ENCODE assay signal across 31 mouse cellular contexts in the genomic region with DNA sequence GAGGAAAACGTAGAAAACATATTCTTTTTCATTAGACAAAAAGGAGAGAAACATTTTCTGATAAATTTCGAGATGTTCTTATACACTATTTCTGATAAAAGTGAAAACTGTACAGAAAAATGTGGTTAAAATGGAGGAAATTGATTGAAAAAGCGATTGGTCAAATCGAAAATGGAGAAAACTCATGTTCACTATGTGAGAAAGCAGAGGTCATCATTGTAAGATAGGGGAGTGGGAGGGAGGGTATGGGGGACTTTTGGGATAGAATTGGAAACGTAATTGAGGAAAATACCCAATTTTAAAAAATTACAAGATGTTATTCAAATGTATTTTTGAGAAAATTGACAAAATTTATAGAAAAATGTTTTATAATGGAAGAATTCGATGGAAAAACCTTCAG. TPM values are rescaled to one million over a fixed set of nuclear protein-coding genes. Genes with fewer than 3 reads are reported as not detected.
DNase-seq lines count a peak whose midpoint lies in the region; ATAC-seq and TF ChIP-seq lines count a peak whose summit lies in the region.
"Not testable (repeated sequence)": the region's sequence is repeated elsewhere in the genome, so short reads cannot be mapped to it uniquely, and the experiment has no call there.
"Had no signal": no experiment of that assay in that cellular context is flagged by ENCODE, and none has a peak within 500 bp of the region (broad histone marks: within the 10 kb centered on the region; RNA-seq: fewer than 3 reads in every experiment).

No protein-coding gene starts in this region.

- in situ Hi-C loops in ES-E14 (cut with MboI; ENCODE audit: low sequenced_read_pairs in 2 of 2, unreplicated experiment in 2 of 2), result not testable (repeated sequence)

- H3K27ac ChIP-seq in ES-E14 (ENCODE audit: insufficient read depth, low read depth, low read length, poor library complexity, severe bottlenecking); hindbrain, postnatal 0 days: not testable (repeated sequence)

- H3K9ac ChIP-seq in ES-E14 (ENCODE audit: insufficient read depth, low read depth, low read length, poor library complexity, severe bottlenecking); hindbrain, postnatal 0 days (replicated peaks; ENCODE audit: low read length): not testable (repeated sequence)

- ATAC-seq in hindbrain, postnatal 0 days, result not testable (repeated sequence)

- not testable (repeated sequence) for TF ChIP-seq CTCF in hindbrain, postnatal 0 days (IDR thresholded peaks at IDR 0.05; ENCODE audit: low read depth)

- not testable (repeated sequence) for H3K4me1 ChIP-seq in ES-E14 (ENCODE audit: control insufficient read depth in 2 of 2, insufficient read depth in 2 of 2, low read length in 2 of 2, poor library complexity in 1 of 2); hindbrain, postnatal 0 days (ENCODE audit: insufficient read depth, low read length)

- WGBS in hindbrain, postnatal 0 days, result 77% methylated on average over 5 of the region's 6 CpGs

- H3K4me2 ChIP-seq in hindbrain, postnatal 0 days (ENCODE audit: low read depth, low read length), result not testable (repeated sequence)

- H3K27me3 ChIP-seq in hindbrain, postnatal 0 days (ENCODE audit: insufficient read depth, low read length), result not testable (repeated sequence)

- not testable (repeated sequence) for H3K9me3 ChIP-seq in ES-E14 (ENCODE audit: control insufficient read depth, insufficient read depth, low read depth, low read length); hindbrain, postnatal 0 days (ENCODE audit: low read length)

- not testable (repeated sequence) for H3K36me3 ChIP-seq in ES-E14 (ENCODE audit: control insufficient read depth, insufficient read depth, low read length, poor library complexity, severe bottlenecking); hindbrain, postnatal 0 days (ENCODE audit: insufficient read depth, low read length)

- peak; percentile 1 for DNase-seq in ES-E14 (ENCODE audit: low read depth, low spot score)
- peak; percentile 0 for DNase-seq in adrenal gland, postnatal 10 days
- DNase-seq in embryo, embryonic 10.5 days (ENCODE audit: low spot score), result peak; percentile 24
- DNase-seq in forelimb bud, embryonic 11.5 days (ENCODE audit: low read depth, low spot score), result peak; percentile 21
- peak; percentile 8 for DNase-seq in hindbrain, postnatal 0 days (ENCODE audit: low spot score)
- DNase-seq in mesoderm, embryonic 11.5 days (ENCODE audit: low read depth, low spot score), result peak; percentile 30
- peak; percentile 8 for DNase-seq in retina, embryonic 14.5 days (ENCODE audit: low spot score)

- H3K4me3 ChIP-seq in ES-E14 (ENCODE audit: insufficient read depth in 1 of 2, low read depth in 1 of 2, low read length in 2 of 2, poor library complexity in 1 of 2, severe bottlenecking in 1 of 2); hindbrain, postnatal 0 days (ENCODE audit: low read length): not testable (repeated sequence)

RNA-seq across cellular contexts. Expression of a gene that starts 38.0 kb away (rescaled TPM):
- total RNA-seq in ES-E14 (2012; rRNA removed), result 0.05 and 0.09 TPM in 2 replicates
- not detected for total RNA-seq in adrenal gland, postnatal 10 days (2021)
- not detected in 2 replicates for total RNA-seq in hindbrain, postnatal 0 days (2014; rRNA removed)
- polyA plus RNA-seq in hindbrain, postnatal 0 days (2015; fragmentation: Nextera tagmentation; extraction: Ambion mirVana), result not detected in 2 replicates
- total RNA-seq: adrenal gland, adult 8-10 months; CH12.LX; common myeloid progenitor, adult 5-6 weeks; gastrocnemius, postnatal 10 days; heart, postnatal 14 days; layer of hippocampus, adult 18-20 months; layer of hippocampus, postnatal 10 days; left cerebral cortex, adult 18-20 months; left cerebral cortex, postnatal 14 days; midbrain, postnatal 0 days had no signal
- polyA plus RNA-seq: embryonic facial prominence, embryonic 12.5 days; forebrain, embryonic 10.5 days; forebrain, embryonic 16.5 days; gonadal fat pad, adult 2 months; heart, embryonic 14.5 days; hindbrain, embryonic 10.5 days; inflammation-experienced regulatory T-cells, adult 6 months; kidney, embryonic 15.5 days; limb, embryonic 11.5 days; liver, embryonic 14.5 days; lung, adult 2 months; midbrain, embryonic 10.5 days; midbrain, postnatal 0 days; neural tube, embryonic 14.5 days; stomach, embryonic 16.5 days had no signal
